Mouse (Mus musculus) liver, embryonic 14.5 days (tissue): Measurements from ENCODE around the gene Phlpp1. TPM values are rescaled to one million over a fixed set of nuclear protein-coding genes. Genes with fewer than 3 reads are reported as not detected.

Source experiments
- ATAC-seq: fragments of 200-750 bp; cut with Nextera tagmentation; 2 replicates; pipeline ENCODE4 v1.8.0; 2017; ENCODE audit warnings: moderate number of reproducible peaks, mild to moderate bottlenecking, moderate library complexity; ENCODE audit not compliant: insufficient read depth
- DNase-seq, 3 experiments: peaks; one replicate each; pipeline ENCODE4 v3.0.0-alpha.2; 2012 to 2013; ENCODE audit warnings: low read depth in 3 of 3, low spot score in 3 of 3
- H3K27ac ChIP-seq: fragments of 300-500 bp; sonication (generic); 2 replicates; pipeline ENCODE4 v1.5.1; 2014; ENCODE audit warnings: moderate library complexity, mild to moderate bottlenecking, control low read depth, inconsistent platforms
- H3K27me3 ChIP-seq: fragments of 300-500 bp; sonication (generic); 2 replicates; pipeline ENCODE4 v1.6.1; 2014; ENCODE audit warnings: mild to moderate bottlenecking, low read length, moderate library complexity; ENCODE audit not compliant: control insufficient read depth, insufficient read depth
- H3K36me3 ChIP-seq: fragments of 300-500 bp; sonication (generic); replicated peaks from 2 replicates; pipeline ENCODE4 v1.6.1; 2014; ENCODE audit warnings: low read depth; ENCODE audit not compliant: control insufficient read depth, insufficient read depth
- H3K4me1 ChIP-seq, 2 experiments: fragments of 200-500 bp in 1 of 2; fragments of 300-500 bp in 1 of 2; sonication (generic) in 1 of 2; replicated peaks; 2 replicates each; pipeline ENCODE4 v1.6.1; 2012 to 2014; ENCODE audit warnings: antibody characterized with exemption in 1 of 2, inconsistent platforms in 1 of 2, low read length in 1 of 2; ENCODE audit not compliant: control insufficient read depth in 2 of 2, insufficient read depth in 2 of 2
- H3K4me2 ChIP-seq: fragments of 300-500 bp; sonication (generic); 2 replicates; pipeline ENCODE4 v1.6.1; 2014; ENCODE audit warnings: low read depth, mild to moderate bottlenecking, control low read depth, moderate library complexity
- H3K4me3 ChIP-seq, 2 experiments: fragments of 200-500 bp in 1 of 2; fragments of 300-500 bp in 1 of 2; sonication (generic) in 1 of 2; 2 replicates each; pipeline ENCODE4 v1.5.1; 2012 to 2014; ENCODE audit warnings: low read depth in 2 of 2, low read length in 2 of 2, mild to moderate bottlenecking in 2 of 2, control low read depth in 1 of 2, inconsistent platforms in 1 of 2, moderate library complexity in 1 of 2; ENCODE audit not compliant: insufficient read depth in 1 of 2
- H3K9ac ChIP-seq: fragments of 300-500 bp; sonication (generic); replicated peaks from 2 replicates; pipeline ENCODE4 v1.6.1; 2014; ENCODE audit warnings: mild to moderate bottlenecking, control low read depth, moderate library complexity
- H3K9me3 ChIP-seq: fragments of 300-500 bp; sonication (generic); 2 replicates; pipeline ENCODE4 v1.6.1; 2016; ENCODE audit warnings: low read length, mixed read lengths; ENCODE audit not compliant: control insufficient read depth
- CTCF ChIP-seq: IDR thresholded peaks from 2 replicates; pipeline ENCODE4 v1.5.1; 2016; ENCODE audit warnings: antibody characterized with exemption, low read depth, control low read depth
- EP300 ChIP-seq: IDR thresholded peaks from 2 replicates; pipeline ENCODE4 v1.6.1; 2016; ENCODE audit warnings: antibody characterized with exemption, low read depth
- WGBS: fragments of 180-500 bp; shearing (Covaris S2); extraction: QIAGEN DNeasy Blood & Tissue Kit; methylation state at CpG from one replicate; pipeline ENCODE4 v1.1.7; 2014; ENCODE audit not compliant: insufficient replicate concordance; 5-methylcytosine and 5-hydroxymethylcytosine counted together
- polyA plus RNA-seq, 2 experiments: library from polyadenylated mRNA; depleted of rRNA in 1 of 2; stranded (reverse) in 1 of 2; unstranded in 1 of 2; fragments of >200 nt; fragmentation: Nextera tagmentation in 1 of 2; extraction: Ambion mirVana in 1 of 2; gene quantifications; 2 replicates each; pipeline versions ENCODE4 v1.2.1 to v1.2.3; 2012 to 2014

Phlpp1 gene
- polyA plus RNA-seq, 2 experiments: 0.94 to 1.2 TPM

- Histone ChIP-seq H3K36me3 (no peaks in the 10 kb centered on the region), H3K27me3 (no peaks in the 10 kb centered on the region), H3K27ac (no peak overlapping the region), H3K4me1 (no peaks in the 10 kb centered on the region; a peak in 1 of 4 replicates), H3K9ac (no peak overlapping the region), H3K9me3 (no peaks in the 10 kb centered on the region), H3K4me2 (no peak overlapping the region), H3K4me3 (no peak overlapping the region)
- 67% methylated on average over 8 of the region's 8 CpGs for WGBS
- ATAC-seq (no peak), DNase-seq (no peak)
- TF ChIP-seq EP300: no peak
These were observed 8.2 kb upstream of the Phlpp1 start for GRCm38 (mm10) chr1:106163401-106163800.

- Histone ChIP-seq H3K4me1 (no peaks in the 10 kb centered on the region), H3K27me3 (no peaks in the 10 kb centered on the region), H3K27ac (no peak overlapping the region), H3K9ac (no peak overlapping the region), H3K4me3 (no peak overlapping the region), H3K36me3 (no peaks in the 10 kb centered on the region), H3K9me3 (no peaks in the 10 kb centered on the region), H3K4me2 (no peak overlapping the region)
- DNase-seq: no peak
- TF ChIP-seq CTCF (no peak), EP300 (no peak)
- no peak for ATAC-seq
- WGBS: 64% methylated on average over 3 of the region's 3 CpGs
These were observed 7.4 kb upstream of the Phlpp1 start for GRCm38 (mm10) chr1:106164111-106164510.

GRCm38 (mm10) chr1:106168001-106168400 is 3.6 kb upstream of the Phlpp1 start:
- no peak overlapping the region for H3K27ac ChIP-seq

GRCm38 (mm10) chr1:106168801-106169200 is 2.8 kb upstream of the Phlpp1 start:
- peaks cover 4 to 10% of the 10 kb centered on the region in 2 experiments; a peak in 3 of 4 replicates for H3K4me1 ChIP-seq
- no peak overlapping the region for H3K4me2 ChIP-seq
- DNase-seq (no peak), ATAC-seq (no peak)
- 38% methylated on average over 3 of the region's 3 CpGs for WGBS
- no peak overlapping the region for H3K4me3 ChIP-seq
- TF ChIP-seq CTCF (no peak), EP300 (no peak)
- H3K27me3 ChIP-seq: peaks cover 6% of the 10 kb centered on the region
- H3K9ac ChIP-seq: no peak overlapping the region
- H3K27ac ChIP-seq: no peak overlapping the region
- no peaks in the 10 kb centered on the region for H3K36me3 ChIP-seq
- no peaks in the 10 kb centered on the region for H3K9me3 ChIP-seq

More at GRCm38 (mm10) chr1:106168001-106168400, 3.6 kb upstream of the Phlpp1 start:
- TF ChIP-seq CTCF (no peak), EP300 (no peak)
- Histone ChIP-seq H3K4me2 (no peak overlapping the region), H3K9ac (no peak overlapping the region), H3K4me3 (no peak overlapping the region), H3K9me3 (no peaks in the 10 kb centered on the region), H3K36me3 (no peaks in the 10 kb centered on the region), H3K27me3 (peaks cover 5% of the 10 kb centered on the region), H3K4me1 (peaks cover 4% of the 10 kb centered on the region in 2 experiments; a peak in 3 of 4 replicates)
- WGBS: 44% methylated on average over 4 of the region's 4 CpGs
- no peak for ATAC-seq
- no peak for DNase-seq

GRCm38 (mm10) chr1:106169741-106170265 is 1.7 kb upstream of the Phlpp1 start:
- ATAC-seq (no peak), DNase-seq (no peak)
- TF ChIP-seq CTCF (no peak), EP300 (no peak)
- Histone ChIP-seq H3K27me3 (peaks cover 6% of the 10 kb centered on the region), H3K4me1 (peaks cover 4 to 11% of the 10 kb centered on the region in 2 experiments; a peak in 3 of 4 replicates), H3K4me2 (no peak overlapping the region), H3K27ac (no peak overlapping the region), H3K9me3 (no peaks in the 10 kb centered on the region), H3K36me3 (no peaks in the 10 kb centered on the region), H3K9ac (no peak overlapping the region), H3K4me3 (no peak overlapping the region)
- WGBS: 63% methylated on average over 5 of the region's 5 CpGs
